Mouse (Mus musculus): ENCODE data around the gene Sugp2. TPM values are rescaled to one million over a fixed set of nuclear protein-coding genes. Genes with fewer than 3 reads are reported as not detected.

The Sugp2 gene
- 100 to 1,000 TPM in 18 of 26 experiments, 10 to 100 TPM in 8; 63.8 to 195 (median 127) TPM for total RNA-seq (2018; cell fraction: chromatin; rRNA removed)
- 10 to 100 TPM in 20 of 26 experiments, 1 to 10 TPM in 6; 5.2 to 21.9 (median 12.6) TPM for total RNA-seq (2018; cell fraction: cytosol; rRNA removed)
- total RNA-seq (2018; cell fraction: nucleus; rRNA removed), result 100 to 1,000 TPM in 3 of 26 experiments, 10 to 100 TPM in 23; 31.3 to 107 (median 60.1) TPM
- 4.7 to 13.3 TPM (median 13.0 TPM) in 3 replicates for polyA plus RNA-seq (2018)

DNA sequence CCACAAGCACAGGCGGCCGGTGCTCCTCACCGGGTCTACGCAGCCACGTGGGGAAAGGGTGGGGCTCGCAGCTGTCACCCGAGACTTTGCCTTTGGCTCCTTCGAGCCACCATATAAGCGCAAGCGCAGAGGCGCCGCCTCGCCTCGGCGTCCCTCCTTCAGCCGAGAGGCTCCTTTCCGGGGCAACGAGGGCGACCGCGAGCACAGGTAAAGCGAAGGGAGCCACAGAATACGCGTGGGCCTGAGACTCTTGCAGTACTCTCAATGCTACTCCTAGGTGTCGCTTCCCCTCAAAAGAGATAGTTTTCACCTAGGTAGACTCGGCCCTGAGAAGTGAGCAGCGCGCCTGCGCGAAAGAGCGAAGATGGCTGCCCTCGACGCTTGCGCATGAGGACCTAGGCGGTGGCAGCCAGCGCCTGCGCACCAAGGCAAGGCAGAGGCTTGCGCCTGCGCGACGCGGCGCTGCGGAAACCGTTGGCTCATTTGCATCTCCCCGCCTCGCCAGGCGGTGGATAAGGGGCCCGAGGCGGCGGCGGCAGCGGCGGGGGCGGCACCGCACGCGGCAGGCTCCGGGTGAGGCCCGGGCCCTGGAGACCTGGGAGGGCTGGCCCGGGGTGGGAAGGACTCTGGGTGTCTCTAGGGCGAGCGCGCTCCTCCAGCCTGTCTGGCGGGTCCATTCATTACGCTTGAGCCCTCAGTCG, at the start of gene Sugp2, which contains the start of gene Armc6:
Sugp2 (plus strand) TSS at position 147 of the 701 bp plus-strand sequence.
Armc6 (minus strand) TSS at position 387 of the 701 bp plus-strand sequence.
- peak within 1 kb of the TSS; percentile 92 for H3K27ac ChIP-seq
- peaks cover 5% of the 10 kb centered on the region; the same call in 1 of the 2 replicates for H3K36me3 ChIP-seq (ENCODE audit: inconsistent target)
- peaks cover 22% of the 10 kb centered on the region for H3K79me2 ChIP-seq (ENCODE audit: inconsistent target)
- 1% methylated on average over 66 of the region's 67 CpGs for WGBS (ENCODE audit: missing documents)
- peak within 1 kb of the TSS; percentile 72 for H3K4me3 ChIP-seq (ENCODE audit: inconsistent target)

DNA sequence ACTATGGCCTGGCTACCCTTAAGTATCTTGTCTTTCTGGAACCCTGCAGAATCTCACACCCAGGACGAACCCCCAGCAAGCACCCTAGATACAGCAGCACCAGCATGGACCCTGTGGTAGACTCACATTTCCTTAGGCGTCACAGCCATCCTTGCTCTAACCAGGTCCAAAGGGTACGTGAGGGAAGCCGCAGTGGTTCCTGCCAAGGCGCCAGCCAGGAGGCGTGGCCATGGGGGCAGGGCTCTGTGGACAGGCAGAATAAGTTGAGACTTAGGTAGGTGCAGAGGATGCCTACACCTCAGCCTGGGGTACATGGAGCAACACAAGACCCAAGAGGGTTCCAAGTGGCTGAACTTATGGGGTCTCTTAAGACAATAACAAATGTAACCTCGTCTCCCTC, 45.3 kb upstream of the Sugp2 start:
- WGBS (ENCODE audit: missing documents), result 88% methylated on average over 7 of the region's 7 CpGs
- Histone ChIP-seq H3K79me2 (ENCODE audit: inconsistent target) (no peaks in the 10 kb centered on the region), H3K4me3 (ENCODE audit: inconsistent target) (no peak overlapping the region), H3K27ac (no peak overlapping the region), H3K36me3 (ENCODE audit: inconsistent target) (no peaks in the 10 kb centered on the region)

- Histone ChIP-seq H3K27ac (no peak overlapping the region), H3K4me3 (ENCODE audit: inconsistent target) (no peak overlapping the region), H3K36me3 (ENCODE audit: inconsistent target) (no peaks in the 10 kb centered on the region), H3K79me2 (ENCODE audit: inconsistent target) (no peaks in the 10 kb centered on the region)
- 94% methylated on average over 5 of the region's 5 CpGs for WGBS (ENCODE audit: missing documents)
Measured at GRCm38 (mm10) chr8:70193238-70193637, 40.8 kb upstream of the Sugp2 start.

DNA sequence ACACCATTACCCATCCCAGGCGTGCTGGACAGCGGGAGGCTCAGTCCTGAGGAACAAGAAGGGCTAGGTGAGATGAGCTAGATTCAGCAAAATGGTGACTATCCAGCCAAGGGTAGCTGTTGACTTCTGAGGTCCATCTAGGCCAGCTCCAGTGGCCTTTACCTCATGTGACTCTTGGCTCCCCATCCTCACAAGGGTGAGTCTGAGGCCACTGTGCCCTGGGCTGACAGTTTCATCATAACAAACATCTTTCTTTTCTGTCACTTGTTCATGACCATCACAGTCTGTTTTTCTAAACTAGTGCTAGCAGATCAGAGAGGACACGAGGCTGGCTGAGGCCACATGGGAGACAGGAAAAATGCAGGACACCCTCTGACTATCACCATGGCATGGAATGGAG, 39.8 kb upstream of the Sugp2 start:
- Histone ChIP-seq H3K27ac (no peak overlapping the region), H3K4me3 (ENCODE audit: inconsistent target) (no peak overlapping the region), H3K79me2 (ENCODE audit: inconsistent target) (no peaks in the 10 kb centered on the region), H3K36me3 (ENCODE audit: inconsistent target) (no peaks in the 10 kb centered on the region)
- WGBS (ENCODE audit: missing documents), result 96% methylated on average over 3 of the region's 3 CpGs

DNA sequence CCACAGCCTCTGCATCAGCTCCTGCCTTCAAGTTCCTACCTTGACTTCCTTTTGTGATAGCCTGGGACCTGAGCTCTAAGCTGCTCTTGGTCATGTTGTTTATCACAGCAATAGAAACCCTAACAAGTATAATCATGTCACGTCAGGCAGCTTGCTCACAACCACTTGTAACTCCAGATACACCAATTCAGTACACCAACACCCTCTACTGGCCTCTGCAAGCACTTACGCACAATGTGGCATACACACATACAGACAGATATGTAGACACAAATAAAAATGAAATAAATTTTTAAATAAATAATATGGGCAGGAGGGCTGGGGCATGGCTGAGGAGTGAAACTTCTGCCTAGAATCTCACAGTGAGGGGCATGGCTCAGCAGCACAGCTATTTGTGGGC, 38.3 kb upstream of the Sugp2 start:
- no peak overlapping the region for H3K4me3 ChIP-seq (ENCODE audit: inconsistent target)
- WGBS (ENCODE audit: missing documents), result 94% methylated on average over 2 of the region's 2 CpGs
- H3K79me2 ChIP-seq (ENCODE audit: inconsistent target), result no peaks in the 10 kb centered on the region
- no peak overlapping the region for H3K27ac ChIP-seq
- H3K36me3 ChIP-seq (ENCODE audit: inconsistent target), result no peaks in the 10 kb centered on the region

GRCm38 (mm10) chr8:70197603-70198002, 36.4 kb upstream of the Sugp2 start:
- H3K4me3 ChIP-seq (ENCODE audit: inconsistent target), result no peak overlapping the region
- 96% methylated on average over 7 of the region's 7 CpGs for WGBS (ENCODE audit: missing documents)
- no peak overlapping the region for H3K27ac ChIP-seq
- no peaks in the 10 kb centered on the region for H3K79me2 ChIP-seq (ENCODE audit: inconsistent target)
- no peaks in the 10 kb centered on the region for H3K36me3 ChIP-seq (ENCODE audit: inconsistent target)

GRCm38 (mm10) chr8:70200098-70200681, 33.8 kb upstream of the Sugp2 start:
- whole genome bisulfite sequencing (ENCODE audit: missing documents), result 87% methylated on average over 5 of the region's 5 CpGs
- Histone ChIP-seq H3K36me3 (ENCODE audit: inconsistent target) (no peaks in the 10 kb centered on the region), H3K27ac (no peak overlapping the region), H3K4me3 (ENCODE audit: inconsistent target) (no peak overlapping the region), H3K79me2 (ENCODE audit: inconsistent target) (no peaks in the 10 kb centered on the region)

DNA sequence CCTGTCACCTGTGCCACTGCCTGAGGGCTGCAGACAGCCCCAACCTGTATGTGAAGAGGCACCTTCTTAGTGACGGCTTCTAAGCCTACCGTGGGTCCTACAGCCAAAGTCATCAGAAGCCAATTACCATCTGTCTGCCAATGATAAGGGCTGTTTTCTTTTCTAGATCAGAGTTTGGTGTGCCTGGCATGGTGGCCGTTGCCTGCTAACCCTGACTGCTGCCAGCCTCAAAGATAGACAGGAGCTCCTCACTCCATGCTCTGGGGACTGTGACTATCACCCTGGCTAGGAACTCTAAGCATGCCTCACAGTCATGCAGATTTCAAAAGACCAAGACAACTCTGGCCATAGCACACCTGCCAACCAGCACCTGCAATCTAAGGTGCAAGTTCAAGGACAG, 32.6 kb upstream of the Sugp2 start:
- H3K36me3 ChIP-seq (ENCODE audit: inconsistent target), result no peaks in the 10 kb centered on the region
- no peak overlapping the region for H3K27ac ChIP-seq
- no peaks in the 10 kb centered on the region for H3K79me2 ChIP-seq (ENCODE audit: inconsistent target)
- 86% methylated on average over 3 of the region's 3 CpGs for WGBS (ENCODE audit: missing documents)
- H3K4me3 ChIP-seq (ENCODE audit: inconsistent target), result no peak overlapping the region

DNA sequence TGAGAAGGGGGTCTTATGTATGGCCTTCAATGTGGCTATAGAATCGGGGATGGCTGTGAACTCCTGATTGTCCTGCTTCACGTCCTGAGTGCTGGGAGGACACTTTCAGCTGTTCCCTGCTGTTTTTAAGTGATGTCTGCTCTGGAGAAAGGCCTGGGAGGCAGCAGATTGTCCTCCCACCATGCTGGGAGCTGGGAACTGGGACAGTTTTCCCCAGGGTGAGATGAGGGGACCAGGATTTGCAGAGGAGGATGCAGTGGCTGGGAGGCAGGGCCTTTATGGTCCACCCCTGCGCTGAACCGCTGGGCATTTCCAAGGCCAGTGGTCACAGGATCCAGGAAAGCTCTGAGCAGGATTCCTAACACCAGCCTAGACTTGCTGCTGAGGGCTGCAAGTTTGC, 31.0 kb upstream of the Sugp2 start:
- 93% methylated on average over 4 of the region's 4 CpGs for WGBS (ENCODE audit: missing documents)
- Histone ChIP-seq H3K27ac (no peak overlapping the region), H3K4me3 (ENCODE audit: inconsistent target) (no peak overlapping the region), H3K79me2 (ENCODE audit: inconsistent target) (no peaks in the 10 kb centered on the region), H3K36me3 (ENCODE audit: inconsistent target) (no peaks in the 10 kb centered on the region)

DNA sequence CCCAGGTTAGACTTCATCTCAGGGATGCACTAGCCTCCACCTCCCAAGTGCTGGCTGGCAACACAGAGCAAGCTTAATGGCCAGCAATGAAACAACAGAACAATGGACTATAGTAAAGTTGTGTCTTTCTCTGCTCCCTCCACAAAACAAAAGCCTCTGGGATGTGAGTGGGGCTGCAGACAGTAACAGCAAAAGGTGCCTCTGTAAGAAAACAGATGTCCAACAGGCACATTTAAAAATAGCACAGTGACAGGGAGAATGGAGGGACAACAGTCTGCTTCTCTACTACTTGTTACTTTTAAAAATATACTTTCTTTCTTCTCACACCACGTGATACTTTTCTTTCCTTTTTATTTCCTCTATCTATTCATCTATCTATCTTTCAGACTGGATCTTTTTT, 29.3 kb upstream of the Sugp2 start:
- Histone ChIP-seq H3K4me3 (ENCODE audit: inconsistent target) (no peak overlapping the region), H3K27ac (no peak overlapping the region), H3K79me2 (ENCODE audit: inconsistent target) (no peaks in the 10 kb centered on the region), H3K36me3 (ENCODE audit: inconsistent target) (no peaks in the 10 kb centered on the region)
- WGBS (ENCODE audit: missing documents), result 83% methylated on average over 1 of the region's 1 CpGs

GRCm38 (mm10) chr8:70208130-70208529, 25.9 kb upstream of the Sugp2 start:
- Histone ChIP-seq H3K36me3 (ENCODE audit: inconsistent target) (no peaks in the 10 kb centered on the region), H3K79me2 (ENCODE audit: inconsistent target) (no peaks in the 10 kb centered on the region), H3K27ac (no peak overlapping the region), H3K4me3 (ENCODE audit: inconsistent target) (no peak overlapping the region)
- WGBS (ENCODE audit: missing documents), result 91% methylated on average over 1 of the region's 1 CpGs

DNA sequence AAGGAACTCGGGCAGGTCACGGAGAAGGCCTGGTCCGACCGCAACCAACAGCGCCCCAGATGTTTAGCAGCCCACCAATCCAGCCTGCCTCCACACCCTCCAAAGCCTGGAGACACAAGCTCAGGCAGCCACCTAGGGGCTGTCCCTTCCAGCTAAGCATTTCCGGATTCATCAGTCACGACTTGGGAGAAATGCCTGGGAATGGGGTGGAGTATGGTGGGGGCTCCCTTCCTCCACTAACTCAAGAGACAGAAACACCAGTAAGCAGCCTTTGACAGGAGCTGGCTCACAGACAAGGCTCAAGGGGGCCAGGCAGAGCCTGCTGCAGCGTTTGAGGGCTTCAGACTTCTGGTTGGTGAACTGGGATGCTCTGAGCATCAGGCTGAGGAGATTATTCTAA, 23.5 kb upstream of the Sugp2 start:
- no peak overlapping the region for H3K4me3 ChIP-seq (ENCODE audit: inconsistent target)
- WGBS (ENCODE audit: missing documents), result 88% methylated on average over 7 of the region's 8 CpGs
- H3K27ac ChIP-seq, result no peak overlapping the region
- H3K36me3 ChIP-seq (ENCODE audit: inconsistent target), result no peaks in the 10 kb centered on the region
- no peaks in the 10 kb centered on the region for H3K79me2 ChIP-seq (ENCODE audit: inconsistent target)

GRCm38 (mm10) chr8:70211275-70211674, 22.8 kb upstream of the Sugp2 start:
- Histone ChIP-seq H3K36me3 (ENCODE audit: inconsistent target) (no peaks in the 10 kb centered on the region), H3K27ac (no peak overlapping the region)
- 90% methylated on average over 1 of the region's 1 CpGs for WGBS (ENCODE audit: missing documents)

GRCm38 (mm10) chr8:70211726-70212111, 22.3 kb upstream of the Sugp2 start:
- under 1% methylated on average over 31 of the region's 31 CpGs for WGBS (ENCODE audit: missing documents)

More at GRCm38 (mm10) chr8:70211275-70211674, 22.8 kb upstream of the Sugp2 start:
- no peaks in the 10 kb centered on the region for H3K79me2 ChIP-seq (ENCODE audit: inconsistent target)
- H3K4me3 ChIP-seq (ENCODE audit: inconsistent target), result peak overlapping the region; percentile 39

More at GRCm38 (mm10) chr8:70211726-70212111, 22.3 kb upstream of the Sugp2 start:
- peak overlapping the region; percentile 39 for H3K4me3 ChIP-seq (ENCODE audit: inconsistent target)
- H3K27ac ChIP-seq, result no peak overlapping the region
- no peaks in the 10 kb centered on the region for H3K79me2 ChIP-seq (ENCODE audit: inconsistent target)
- no peaks in the 10 kb centered on the region for H3K36me3 ChIP-seq (ENCODE audit: inconsistent target)
